ENCODE assay signal across 8 mouse cellular contexts in genomic region chr9:86451617-86452016, GRCm38 (mm10). TPM values are rescaled to one million over a fixed set of nuclear protein-coding genes. Genes with fewer than 3 reads are reported as not detected.
DNase-seq lines count a peak whose midpoint lies in the region; ATAC-seq and TF ChIP-seq lines count a peak whose summit lies in the region.

No protein-coding gene starts in this region.

- peak; percentile 26 to 43 for DNase-seq in CD8-positive naive resting alpha-beta T cell, adult 2 months (ENCODE audit: low read depth in 2 of 2, low spot score in 2 of 2)
- peak; percentile 69 for DNase-seq in adrenal gland, postnatal 14 days
- DNase-seq in heart, postnatal 0 days (ENCODE audit: low spot score) = peak; percentile 57
- peak; percentile 40 to 71 for DNase-seq in kidney, postnatal 36 days
- DNase-seq in liver, postnatal 0 days = peak; percentile 61
- DNase-seq in thymus, adult 18-20 months = peak; percentile 10 to 33

- no peak for TF ChIP-seq EP300 in heart, postnatal 0 days (IDR thresholded peaks at IDR 0.05; ENCODE audit: low read depth)
- no peak for TF ChIP-seq EP300 in liver, postnatal 0 days (IDR thresholded peaks at IDR 0.05; ENCODE audit: low read depth)

- H3K27ac ChIP-seq in embryonic facial prominence, embryonic 13.5 days = no peak overlapping the region
- H3K27ac ChIP-seq in heart, postnatal 0 days (ENCODE audit: low read depth) = no peak overlapping the region
- H3K27ac ChIP-seq in liver, postnatal 0 days (ENCODE audit: low read depth) = no peak overlapping the region
- H3K27ac ChIP-seq in neural tube, embryonic 12.5 days = no peak overlapping the region

- peaks cover 9% of the 10 kb centered on the region; the same call in 1 of the 2 replicates for H3K27me3 ChIP-seq in embryonic facial prominence, embryonic 13.5 days
- H3K27me3 ChIP-seq in heart, postnatal 0 days (ENCODE audit: control insufficient read depth, insufficient read depth, low read length) = no peaks in the 10 kb centered on the region
- H3K27me3 ChIP-seq in liver, postnatal 0 days (ENCODE audit: insufficient read depth, low read length) = no peaks in the 10 kb centered on the region
- H3K27me3 ChIP-seq in neural tube, embryonic 12.5 days (replicated peaks) = no peaks in the 10 kb centered on the region

- TF ChIP-seq CTCF in heart, postnatal 0 days (IDR thresholded peaks at IDR 0.05; ENCODE audit: low read depth) = peak; percentile 88
- TF ChIP-seq CTCF in liver, postnatal 0 days (IDR thresholded peaks at IDR 0.05; ENCODE audit: low read depth) = peak; percentile 83

- 1% methylated on average over 13 of the region's 13 CpGs for WGBS in embryonic facial prominence, embryonic 13.5 days
- 1% methylated on average over 13 of the region's 13 CpGs for WGBS in heart, postnatal 0 days
- WGBS in liver, postnatal 0 days (ENCODE audit: insufficient replicate concordance) = under 1% methylated on average over 13 of the region's 13 CpGs
- WGBS in neural tube, embryonic 12.5 days = 2% methylated on average over 13 of the region's 13 CpGs

- peaks cover 7% of the 10 kb centered on the region; the same call in 1 of the 2 replicates for H3K4me1 ChIP-seq in embryonic facial prominence, embryonic 13.5 days
- H3K4me1 ChIP-seq in heart, postnatal 0 days (ENCODE audit: control insufficient read depth, insufficient read depth) = no peaks in the 10 kb centered on the region
- 0 out of 2 replicates have a peak, but pooled peaks cover 2% of the 10 kb centered on the region for H3K4me1 ChIP-seq in liver, postnatal 0 days (ENCODE audit: insufficient read depth)
- 0 out of 2 replicates have a peak, but pooled peaks cover 6% of the 10 kb centered on the region for H3K4me1 ChIP-seq in neural tube, embryonic 12.5 days

- no peaks in the 10 kb centered on the region for H3K36me3 ChIP-seq in embryonic facial prominence, embryonic 13.5 days
- H3K36me3 ChIP-seq in heart, postnatal 0 days (replicated peaks; ENCODE audit: control insufficient read depth, insufficient read depth, low read length) = no peaks in the 10 kb centered on the region
- H3K36me3 ChIP-seq in liver, postnatal 0 days (replicated peaks; ENCODE audit: insufficient read depth, low read length) = no peaks in the 10 kb centered on the region
- no peaks in the 10 kb centered on the region for H3K36me3 ChIP-seq in neural tube, embryonic 12.5 days

- peak overlapping the region; percentile 57 for H3K4me2 ChIP-seq in embryonic facial prominence, embryonic 13.5 days
- H3K4me2 ChIP-seq in heart, postnatal 0 days (ENCODE audit: low read depth, low read length) = peak overlapping the region; percentile 39
- H3K4me2 ChIP-seq in liver, postnatal 0 days (ENCODE audit: low read depth, low read length) = peak overlapping the region; percentile 36; the same call in 1 of the 2 replicates
- H3K4me2 ChIP-seq in neural tube, embryonic 12.5 days (replicated peaks) = peak overlapping the region; percentile 49

- peak; percentile 52; the same call in 1 of the 2 replicates for ATAC-seq in embryonic facial prominence, embryonic 13.5 days (ENCODE audit: insufficient number of reproducible peaks, insufficient read depth, low FRiP score, low TSS enrichment, low read depth)
- peak; percentile 68; the same call in 1 of the 2 replicates for ATAC-seq in heart, postnatal 0 days (ENCODE audit: insufficient read depth, low read depth)
- ATAC-seq in liver, postnatal 0 days = peak; percentile 78
- ATAC-seq in neural tube, embryonic 12.5 days (ENCODE audit: low FRiP score, low read depth) = peak; percentile 81

- H3K9ac ChIP-seq in embryonic facial prominence, embryonic 13.5 days = 0 out of 2 replicates have a peak overlapping the region, but pooled peaks have one; percentile 36
- H3K9ac ChIP-seq in heart, postnatal 0 days (replicated peaks; ENCODE audit: low read depth, low read length) = no peak overlapping the region
- H3K9ac ChIP-seq in liver, postnatal 0 days (replicated peaks) = no peak overlapping the region
- no peak overlapping the region for H3K9ac ChIP-seq in neural tube, embryonic 12.5 days

- peak overlapping the region; percentile 21 for H3K4me3 ChIP-seq in embryonic facial prominence, embryonic 13.5 days
- no peak overlapping the region for H3K4me3 ChIP-seq in heart, postnatal 0 days (ENCODE audit: low read depth, low read length)
- H3K4me3 ChIP-seq in liver, postnatal 0 days (ENCODE audit: low read depth, low read length) = no peak overlapping the region
- H3K4me3 ChIP-seq in neural tube, embryonic 12.5 days = no peak overlapping the region

- H3K9me3 ChIP-seq in embryonic facial prominence, embryonic 13.5 days = no peaks in the 10 kb centered on the region
- H3K9me3 ChIP-seq in heart, postnatal 0 days (replicated peaks; ENCODE audit: control insufficient read depth, low read length) = no peaks in the 10 kb centered on the region
- no peaks in the 10 kb centered on the region for H3K9me3 ChIP-seq in liver, postnatal 0 days (ENCODE audit: low read length)
- H3K9me3 ChIP-seq in neural tube, embryonic 12.5 days = no peaks in the 10 kb centered on the region

RNA-seq across cellular contexts. Expression of gene Ube2cbp, which starts 13.1 kb away (rescaled TPM):
- 2.9 and 3.3 TPM in 2 replicates for total RNA-seq in adrenal gland, postnatal 14 days (2021)
- polyA plus RNA-seq in embryonic facial prominence, embryonic 13.5 days (2015; fragmentation: Nextera tagmentation; extraction: Ambion mirVana) = 5.9 and 6.1 TPM in 2 replicates
- total RNA-seq in heart, postnatal 0 days (2014; rRNA removed; ENCODE audit: low replicate concordance) = 1.7 and 5.7 TPM in 2 replicates
- polyA plus RNA-seq in heart, postnatal 0 days (2015; fragmentation: Nextera tagmentation; extraction: Ambion mirVana) = 2.2 and 2.6 TPM in 2 replicates
- polyA plus RNA-seq in liver, postnatal 0 days (2015; fragmentation: Nextera tagmentation; extraction: Ambion mirVana) = 2.5 and 3.2 TPM in 2 replicates
- 7.0 and 7.1 TPM in 2 replicates for polyA plus RNA-seq in neural tube, embryonic 12.5 days (2016; fragmentation: Nextera tagmentation; extraction: Ambion mirVana)

RNA-seq across cellular contexts. Expression of gene Dop1a, which starts 15.3 kb away (rescaled TPM):
- 26.4 and 30.9 TPM in 2 replicates for total RNA-seq in adrenal gland, postnatal 14 days (2021)
- 16.5 and 22.6 TPM in 2 replicates for polyA plus RNA-seq in embryonic facial prominence, embryonic 13.5 days (2015; fragmentation: Nextera tagmentation; extraction: Ambion mirVana)
- total RNA-seq in heart, postnatal 0 days (2014; rRNA removed; ENCODE audit: low replicate concordance) = 21.3 and 23.1 TPM in 2 replicates
- 7.1 and 8.2 TPM in 2 replicates for polyA plus RNA-seq in heart, postnatal 0 days (2015; fragmentation: Nextera tagmentation; extraction: Ambion mirVana)
- 4.7 and 4.9 TPM in 2 replicates for polyA plus RNA-seq in liver, postnatal 0 days (2015; fragmentation: Nextera tagmentation; extraction: Ambion mirVana)
- 21.4 and 22.8 TPM in 2 replicates for polyA plus RNA-seq in neural tube, embryonic 12.5 days (2016; fragmentation: Nextera tagmentation; extraction: Ambion mirVana)
